Mouse (Mus musculus): ENCODE data around the gene Wdr62.

- TF ChIP-seq GATA1 (IDR thresholded peaks at IDR 0.05; ENCODE audit: low read length) (no peak), TAL1 (IDR thresholded peaks at IDR 0.05; ENCODE audit: low read length) (no peak)
These were observed 13.4 kb downstream of the Wdr62 start for GRCm38 (mm10) chr7:30266780-30267179.
